Mouse (Mus musculus): Measurements from ENCODE around the gene Ern1.
A peak's percentile ranks its signal among the peaks of the same experiment; 100 is the strongest.
"Not testable (repeated sequence)": the region's sequence is repeated elsewhere in the genome, so short reads cannot be mapped to it uniquely, and the experiment has no call there.

Ern1 gene

DNA sequence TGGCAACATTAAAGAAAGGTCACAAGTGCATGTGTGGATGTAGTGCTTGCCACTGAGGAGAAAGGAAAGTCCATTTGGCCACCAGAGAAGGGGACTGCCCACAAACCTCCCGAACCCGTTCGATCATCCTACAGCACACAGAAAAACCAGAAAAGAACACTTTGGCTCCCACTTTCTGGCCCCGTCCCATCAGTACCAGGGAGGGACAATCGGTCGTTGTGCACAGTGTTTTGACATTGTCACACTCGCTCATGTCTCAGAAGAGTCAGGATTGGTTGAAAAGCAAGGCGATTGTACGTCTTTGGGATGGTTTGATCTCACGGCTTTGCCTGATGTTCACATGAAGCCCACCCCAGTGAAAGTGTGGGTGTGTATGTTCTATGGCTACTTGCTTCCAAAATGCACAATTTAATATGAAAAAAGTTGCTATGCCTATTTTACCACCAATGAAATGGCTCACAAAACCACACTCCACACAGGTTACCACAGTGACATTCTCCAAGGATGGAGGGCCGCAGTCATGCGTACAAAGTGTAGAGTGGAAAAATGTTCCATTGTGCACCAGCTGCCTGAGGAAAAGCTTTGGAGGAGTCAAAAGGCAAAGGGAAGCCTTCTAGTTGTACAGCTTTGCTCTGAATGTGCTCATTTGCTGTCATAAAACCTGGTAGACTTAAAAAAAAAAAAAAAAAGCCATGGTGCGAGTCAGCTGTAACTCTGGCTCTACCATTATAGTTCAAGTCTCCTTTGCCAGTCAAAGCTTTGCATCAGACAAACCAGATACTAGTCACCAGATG, 15.2 kb upstream of the Ern1 start:
- DNase-seq: peak in 1 of 2 experiments; percentile 9

DNA sequence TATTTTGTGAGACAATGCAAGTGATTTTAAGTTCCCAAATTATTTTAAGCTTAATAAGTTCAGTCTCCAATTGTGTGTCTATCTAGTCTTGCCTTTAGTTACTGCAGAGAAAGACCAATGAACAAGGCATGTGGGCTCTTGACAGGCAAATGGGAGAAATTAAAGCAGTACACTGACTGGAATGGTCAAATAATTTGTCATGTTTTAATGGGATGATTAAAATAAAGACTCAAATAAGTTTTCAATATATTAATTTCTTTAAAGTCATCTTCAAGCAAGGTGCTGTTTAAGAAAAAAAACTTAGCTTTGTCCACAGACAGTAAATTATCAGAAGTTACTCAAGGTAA, 14.5 kb upstream of the Ern1 start:
- DNase-seq: no peak

DNA sequence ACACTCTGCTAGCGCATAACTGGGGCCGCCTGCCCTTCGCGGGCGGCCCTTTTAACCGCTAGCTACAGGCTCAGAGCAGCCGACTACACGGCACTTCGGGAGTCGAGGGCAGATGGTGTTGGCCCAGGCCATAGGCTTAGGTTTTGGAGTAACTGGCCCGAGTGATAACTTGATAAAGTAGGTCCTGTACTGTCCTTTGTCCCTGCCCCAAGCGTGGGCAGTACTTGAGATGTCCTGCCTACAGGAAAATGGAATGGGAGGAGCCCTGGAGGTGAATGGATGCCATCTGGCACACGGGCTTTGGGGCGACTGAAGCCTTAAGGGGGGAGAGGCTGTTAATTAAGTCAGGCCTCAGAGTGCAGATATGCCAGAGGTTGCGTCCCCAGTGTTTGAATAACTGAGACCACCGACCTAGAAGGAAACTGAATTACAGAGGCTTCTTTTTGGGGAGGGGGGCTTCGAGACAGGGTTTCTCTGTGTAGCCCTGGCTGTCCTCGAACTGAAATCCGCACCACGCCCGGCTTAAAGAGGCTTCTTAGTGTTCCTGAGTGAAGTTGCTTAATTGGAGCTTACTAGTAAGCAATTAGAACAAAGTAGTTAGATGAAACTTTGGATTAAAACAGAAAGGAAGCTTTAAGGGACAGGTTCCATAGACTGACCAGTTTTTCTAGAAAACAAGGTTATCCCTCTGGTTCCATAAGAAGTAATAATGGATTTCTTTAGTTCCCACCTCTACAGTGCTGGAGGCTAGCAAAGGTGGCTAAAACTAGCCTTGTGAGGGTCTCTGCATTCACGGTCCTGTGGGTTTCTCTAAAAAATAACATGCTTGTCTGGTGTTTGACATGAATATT, 13.9 kb upstream of the Ern1 start:
- peak; percentile 81 to 85 for DNase-seq

GRCm38 (mm10) chr11:106500393-106501307, 13.0 kb upstream of the Ern1 start:
- DNase-seq: peak; percentile 95 to 96

DNA sequence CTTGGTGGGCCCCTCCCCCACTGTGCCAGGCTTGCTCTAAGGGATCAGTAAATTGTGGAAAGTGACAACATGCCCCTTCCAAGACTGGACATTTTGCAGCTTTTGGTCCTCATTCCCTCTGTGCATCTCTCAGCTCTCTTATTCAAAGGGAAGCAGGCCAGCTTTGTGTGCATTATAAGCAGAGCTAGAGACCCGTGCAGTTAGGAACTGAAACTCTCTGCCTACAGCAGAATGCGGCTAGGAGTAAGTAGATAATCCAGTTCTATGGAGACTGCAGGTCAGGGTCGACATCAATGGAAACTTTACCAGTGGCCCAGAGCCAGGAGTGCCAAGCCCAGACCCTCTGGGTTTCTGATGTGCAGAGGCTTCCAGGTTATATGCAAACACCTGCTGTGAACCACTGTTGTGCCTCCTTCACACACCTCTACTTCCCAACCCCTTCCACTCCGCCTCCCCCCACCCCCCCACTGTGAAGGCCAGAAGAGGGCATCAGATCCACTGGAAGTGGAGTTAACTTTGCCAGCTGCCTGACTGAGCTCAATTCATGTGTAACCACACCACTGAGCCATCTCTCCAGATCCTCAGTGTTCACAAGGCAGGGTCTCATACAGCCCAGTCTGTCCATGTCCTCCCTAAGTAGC, 11.2 kb upstream of the Ern1 start:
- peak in 1 of 2 experiments; percentile 31 for DNase-seq

GRCm38 (mm10) chr11:106497926-106498325, 10.3 kb upstream of the Ern1 start:
- DNase-seq: no peak

- DNase-seq: not testable (repeated sequence)
These were observed 9.4 kb upstream of the Ern1 start for GRCm38 (mm10) chr11:106497009-106497408.

- DNase-seq: no peak
These were observed 5.5 kb upstream of the Ern1 start for GRCm38 (mm10) chr11:106492984-106493669.

- DNase-seq: peak; percentile 71 to 83
These were observed 3.7 kb upstream of the Ern1 start for GRCm38 (mm10) chr11:106491393-106491792.

DNA sequence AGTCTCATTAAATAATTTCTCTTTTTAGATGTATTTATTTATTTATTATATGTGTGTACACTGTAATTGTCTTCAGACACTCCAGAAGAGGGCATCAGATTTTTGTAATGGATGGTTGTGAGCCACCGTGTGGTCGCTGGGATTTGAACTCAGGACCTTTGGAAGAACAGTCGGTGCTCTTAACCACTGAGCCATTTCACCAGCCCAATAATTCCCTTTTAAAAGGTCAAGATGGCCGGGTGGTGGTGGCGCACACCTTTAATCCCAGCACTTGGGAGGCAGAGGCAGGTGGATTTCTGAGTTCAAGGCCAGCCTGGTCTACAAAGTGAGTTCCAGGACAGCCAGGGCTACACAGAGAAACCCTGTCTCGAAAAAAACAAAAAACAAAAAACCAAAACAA, 2.9 kb upstream of the Ern1 start:
- not testable (repeated sequence) for DNase-seq

DNA sequence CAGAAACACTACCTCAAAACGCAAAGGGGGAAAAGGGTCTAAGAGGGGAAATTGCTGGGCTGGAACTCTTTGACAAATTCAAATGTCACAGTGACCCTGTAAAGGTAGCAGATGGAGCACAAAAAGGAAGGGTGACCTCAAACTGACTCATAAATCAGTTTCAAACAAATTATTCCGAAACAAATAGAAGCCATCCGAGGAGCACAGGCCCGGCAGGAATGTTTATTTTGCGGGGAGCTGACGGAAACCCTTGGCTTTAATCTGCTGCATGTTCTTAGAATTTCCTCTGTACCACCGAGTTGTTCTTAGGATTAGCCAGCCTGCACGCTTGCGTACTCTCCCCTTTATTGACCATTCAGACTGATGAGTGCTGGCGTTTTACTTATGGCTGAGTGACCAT, 2.4 kb upstream of the Ern1 start:
- no peak for DNase-seq

DNA sequence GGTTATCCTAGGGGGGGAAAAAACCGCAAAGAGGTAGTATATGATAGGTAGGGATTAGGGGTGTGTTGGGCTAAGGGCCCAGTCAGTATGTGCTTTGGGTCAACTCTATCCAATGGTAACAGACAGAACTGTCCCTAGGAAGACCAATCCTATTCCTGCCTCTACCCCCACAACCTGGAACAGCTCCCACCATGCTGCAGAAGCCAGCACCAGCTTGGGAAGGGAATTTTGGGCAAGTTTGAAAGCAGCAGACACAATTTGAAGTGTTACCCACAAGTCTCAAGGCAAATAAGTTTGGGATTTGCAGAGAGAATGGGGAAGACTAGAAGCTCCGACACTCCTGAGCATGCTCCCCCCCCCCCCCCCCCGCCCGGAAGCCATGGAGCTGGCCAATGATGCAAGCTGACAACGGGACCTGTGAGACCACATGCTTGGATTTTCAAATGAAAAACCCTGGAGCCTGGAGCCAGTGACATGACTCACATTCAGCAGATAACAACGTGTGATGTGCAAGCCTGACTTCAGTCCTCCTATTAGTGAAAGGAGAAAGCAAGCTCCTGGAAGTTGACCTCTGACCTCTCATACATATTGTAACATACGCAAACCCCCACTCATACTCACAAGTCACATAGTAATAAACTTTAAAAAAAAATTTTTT, 1.5 kb upstream of the Ern1 start:
- peak in 1 of 2 experiments; percentile 13 for DNase-seq

DNA sequence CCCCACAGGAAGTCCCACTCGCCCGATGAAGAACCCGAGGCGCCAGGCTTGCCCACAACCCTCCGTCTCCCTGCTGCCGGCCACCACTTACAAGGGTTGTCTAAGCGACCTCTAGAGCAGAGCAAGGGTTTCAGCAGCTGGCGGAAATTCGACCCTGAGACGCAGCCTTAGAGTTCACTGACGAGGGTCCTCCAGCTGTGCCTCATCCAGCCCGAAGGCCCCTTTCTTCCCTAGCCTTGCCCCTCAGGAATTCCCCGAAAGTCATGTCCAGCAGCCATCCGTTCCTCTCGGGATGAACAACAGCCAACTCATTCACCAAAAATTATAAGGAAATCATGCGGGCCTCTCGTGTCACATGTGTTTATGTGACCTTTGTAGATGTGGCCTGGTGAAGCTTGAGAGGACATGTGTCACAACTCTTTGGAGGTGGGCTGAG, 492 bp upstream of the Ern1 start:
- DNase-seq: no peak

- peak; percentile 77 to 78 for DNase-seq
These were observed 553 bp downstream of the Ern1 start for GRCm38 (mm10) chr11:106486866-106487732.

GRCm38 (mm10) chr11:106486042-106486865, 1.4 kb downstream of the Ern1 start:
- DNase-seq: no peak

- DNase-seq: no peak
These were observed 2.0 kb downstream of the Ern1 start for GRCm38 (mm10) chr11:106485611-106486010.

DNA sequence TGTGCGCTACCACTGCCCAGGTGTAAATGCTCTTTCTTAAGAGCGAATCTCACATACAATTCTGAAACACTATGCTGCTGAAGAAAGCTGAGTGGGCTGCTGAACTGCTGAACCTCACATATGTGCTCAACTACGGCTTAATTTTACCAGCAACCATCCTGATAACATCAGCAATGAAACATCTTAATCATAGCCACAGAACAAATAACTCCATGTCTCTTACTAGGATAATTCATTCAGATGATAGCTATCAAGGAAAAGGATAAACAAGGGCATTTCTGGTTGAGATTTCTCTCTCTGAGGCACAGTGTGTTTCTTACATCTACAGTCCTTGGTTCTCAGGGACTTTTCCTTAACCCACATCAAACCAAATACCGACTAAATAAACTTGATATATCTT, 2.8 kb downstream of the Ern1 start:
- DNase-seq: no peak

- DNase-seq: no peak
These were observed 4.8 kb downstream of the Ern1 start for GRCm38 (mm10) chr11:106482867-106483266.

GRCm38 (mm10) chr11:106481651-106482050, 6.0 kb downstream of the Ern1 start:
- DNase-seq: no peak

All from cerebellum, postnatal 10 days (tissue).